Mouse (Mus musculus): ENCODE results near the gene Socs1.

- TF ChIP-seq GATA1 (IDR thresholded peaks at IDR 0.05; ENCODE audit: low read length) (no peak), TAL1 (IDR thresholded peaks at IDR 0.05; ENCODE audit: low read length) (no peak)
These were observed 4.7 kb downstream of the Socs1 start for GRCm38 (mm10) chr16:10780631-10781120.
